Mouse (Mus musculus) cortical plate, adult 2 months (tissue): ENCODE results near the gene Gm17949.

Experiments
- CTCF ChIP-seq: fragments of 200-500 bp; IDR thresholded peaks from 2 replicates; pipeline ENCODE4 v1.5.1; 2011; ENCODE audit warnings: mild to moderate bottlenecking, control low read depth, low read length; ENCODE audit not compliant: insufficient read depth; ENCODE audit errors: extremely low read depth
- POLR2A ChIP-seq: fragments of 200-500 bp; IDR thresholded peaks from 2 replicates; pipeline ENCODE4 v1.6.1; 2011; ENCODE audit warnings: mild to moderate bottlenecking, low read length, control low read depth; ENCODE audit not compliant: insufficient read depth; ENCODE audit errors: extremely low read depth

DNA sequence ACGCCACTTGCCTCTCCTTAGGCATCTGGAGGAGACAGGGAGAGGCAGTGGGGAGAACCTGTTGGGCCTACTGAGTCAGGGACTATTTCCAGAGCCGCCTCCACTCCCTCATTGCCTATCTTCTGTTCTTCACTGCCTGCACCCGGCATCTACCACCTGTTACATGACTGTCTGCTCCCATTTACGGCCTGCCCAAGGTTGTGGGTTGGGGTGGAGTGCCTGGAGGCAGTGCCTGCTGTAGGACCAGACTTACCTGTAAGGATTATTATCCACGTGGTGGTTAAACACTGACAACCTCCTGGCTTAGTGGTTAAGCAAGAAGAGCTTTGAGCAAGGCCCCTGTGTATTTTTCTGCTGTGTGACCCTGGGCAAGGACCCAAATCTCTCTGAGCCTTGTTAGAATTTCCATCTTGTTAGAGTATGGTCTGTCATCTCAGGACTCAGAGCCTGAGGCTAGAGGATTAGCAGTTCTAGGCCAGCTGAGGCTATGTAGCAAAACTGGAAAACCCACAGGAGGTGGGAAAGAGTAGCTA is 36.5 kb upstream of the Gm17949 start:
- TF ChIP-seq CTCF (no peak), POLR2A (no peak)
